8 mouse cellular contexts compared by ENCODE assay signal in genomic region chr1:91017111-91017758, GRCm38 (mm10). TPM values are rescaled to one million over a fixed set of nuclear protein-coding genes. Genes with fewer than 3 reads are reported as not detected.
DNase-seq lines count a peak whose midpoint lies in the region; ATAC-seq lines count a peak whose summit lies in the region.

No protein-coding gene starts in this region.

- no peaks in the 10 kb centered on the region for H3K9me3 ChIP-seq in forebrain, embryonic 13.5 days (replicated peaks)
- H3K9me3 ChIP-seq in hindbrain, embryonic 13.5 days: no peaks in the 10 kb centered on the region
- no peaks in the 10 kb centered on the region for H3K9me3 ChIP-seq in limb, embryonic 15.5 days
- no peaks in the 10 kb centered on the region for H3K9me3 ChIP-seq in neural tube, embryonic 14.5 days (ENCODE audit: control insufficient read depth, low read length)

- H3K4me1 ChIP-seq in forebrain, embryonic 13.5 days: peaks cover 12% of the 10 kb centered on the region
- peaks cover 13% of the 10 kb centered on the region for H3K4me1 ChIP-seq in hindbrain, embryonic 13.5 days (replicated peaks)
- H3K4me1 ChIP-seq in limb, embryonic 15.5 days: peaks cover 34% of the 10 kb centered on the region
- peaks cover 8% of the 10 kb centered on the region; the same call in 1 of the 2 replicates for H3K4me1 ChIP-seq in neural tube, embryonic 14.5 days (ENCODE audit: control insufficient read depth, insufficient read depth, low read length)

- H3K4me2 ChIP-seq in forebrain, embryonic 13.5 days: peak overlapping the region; percentile 35
- peak overlapping the region; percentile 34 for H3K4me2 ChIP-seq in hindbrain, embryonic 13.5 days
- peak overlapping the region; percentile 26; the same call in 1 of the 2 replicates for H3K4me2 ChIP-seq in limb, embryonic 15.5 days
- peak overlapping the region; percentile 5; the same call in 1 of the 2 replicates for H3K4me2 ChIP-seq in neural tube, embryonic 14.5 days (ENCODE audit: low read depth, low read length)

- 0 out of 2 replicates have a peak, but pooled peaks have one; percentile 21 for ATAC-seq in forebrain, embryonic 13.5 days
- 0 out of 2 replicates have a peak, but pooled peaks have one; percentile 28 for ATAC-seq in hindbrain, embryonic 13.5 days (ENCODE audit: low FRiP score)
- ATAC-seq in limb, embryonic 15.5 days (ENCODE audit: insufficient number of reproducible peaks, low FRiP score, low TSS enrichment, low read depth): peak; percentile 45; the same call in 1 of the 2 replicates
- ATAC-seq in neural tube, embryonic 14.5 days (ENCODE audit: low read depth): 0 out of 2 replicates have a peak, but pooled peaks have one; percentile 24
- ATAC-seq in activated CD4-positive, CD25-positive, alpha-beta regulatory T cell, adult 4 months: no peak

- whole genome bisulfite sequencing in forebrain, embryonic 13.5 days: 6% methylated on average over 20 of the region's 20 CpGs
- 19% methylated on average over 20 of the region's 20 CpGs for WGBS in hindbrain, embryonic 13.5 days
- 21% methylated on average over 20 of the region's 20 CpGs for WGBS in limb, embryonic 15.5 days
- 15% methylated on average over 20 of the region's 20 CpGs for WGBS in neural tube, embryonic 14.5 days

- no peak overlapping the region for H3K4me3 ChIP-seq in forebrain, embryonic 13.5 days
- no peak overlapping the region for H3K4me3 ChIP-seq in hindbrain, embryonic 13.5 days
- H3K4me3 ChIP-seq in limb, embryonic 15.5 days: 0 out of 2 replicates have a peak overlapping the region, but pooled peaks have one; percentile 9
- H3K4me3 ChIP-seq in neural tube, embryonic 14.5 days (ENCODE audit: low read depth, low read length): no peak overlapping the region

- H3K9ac ChIP-seq in forebrain, embryonic 13.5 days: peak overlapping the region; percentile 45; the same call in 1 of the 2 replicates
- H3K9ac ChIP-seq in hindbrain, embryonic 13.5 days: peak overlapping the region; percentile 60; the same call in 1 of the 2 replicates
- H3K9ac ChIP-seq in limb, embryonic 15.5 days: no peak overlapping the region
- no peak overlapping the region; the same call in 1 of the 2 replicates for H3K9ac ChIP-seq in neural tube, embryonic 14.5 days (replicated peaks; ENCODE audit: low read depth, low read length)

- no peaks in the 10 kb centered on the region for H3K27me3 ChIP-seq in forebrain, embryonic 13.5 days
- H3K27me3 ChIP-seq in hindbrain, embryonic 13.5 days: no peaks in the 10 kb centered on the region
- no peaks in the 10 kb centered on the region for H3K27me3 ChIP-seq in limb, embryonic 15.5 days
- H3K27me3 ChIP-seq in neural tube, embryonic 14.5 days (ENCODE audit: control insufficient read depth, insufficient read depth, low read length): no peaks in the 10 kb centered on the region

- no peaks in the 10 kb centered on the region for H3K36me3 ChIP-seq in forebrain, embryonic 13.5 days (ENCODE audit: poor library complexity, severe bottlenecking)
- peaks cover 3% of the 10 kb centered on the region; the same call in 1 of the 2 replicates for H3K36me3 ChIP-seq in hindbrain, embryonic 13.5 days
- no peaks in the 10 kb centered on the region for H3K36me3 ChIP-seq in limb, embryonic 15.5 days
- no peaks in the 10 kb centered on the region for H3K36me3 ChIP-seq in neural tube, embryonic 14.5 days (ENCODE audit: control insufficient read depth, insufficient read depth, low read length)

- no peak overlapping the region; the same call in 1 of the 2 replicates for H3K27ac ChIP-seq in forebrain, embryonic 13.5 days
- no peak overlapping the region; the same call in 1 of the 2 replicates for H3K27ac ChIP-seq in hindbrain, embryonic 13.5 days
- H3K27ac ChIP-seq in limb, embryonic 15.5 days: peak overlapping the region; percentile 48
- peak overlapping the region; percentile 23; the same call in 1 of the 2 replicates for H3K27ac ChIP-seq in neural tube, embryonic 14.5 days (ENCODE audit: low read depth, low read length)

- DNase-seq in right cerebral cortex, postnatal 4 days: peak; percentile 39
- DNase-seq in right cerebral cortex, adult 2 months (ENCODE audit: low spot score in 2 of 2): no peak
- no peak for DNase-seq in thymus, postnatal 36 days

RNA-seq across cellular contexts. Expression of gene Lrrfip1, which starts 18.7 kb away (rescaled TPM):
- 21.6 and 22.1 TPM in 2 replicates for polyA plus RNA-seq in forebrain, embryonic 13.5 days (2015; fragmentation: Nextera tagmentation; extraction: Ambion mirVana)
- polyA plus RNA-seq in hindbrain, embryonic 13.5 days (2015; fragmentation: Nextera tagmentation; extraction: Ambion mirVana): 35.5 and 39.1 TPM in 2 replicates
- 56.8 and 72.0 TPM in 2 replicates for polyA plus RNA-seq in limb, embryonic 15.5 days (2015; fragmentation: Nextera tagmentation; extraction: Ambion mirVana)
- 41.4 and 50.4 TPM in 2 replicates for polyA plus RNA-seq in neural tube, embryonic 14.5 days (2014; fragmentation: Nextera tagmentation; extraction: Ambion mirVana)
- 100 to 1,000 TPM; 176 to 194 TPM for polyA plus RNA-seq in activated CD4-positive, CD25-positive, alpha-beta regulatory T cell, adult 4 months (2017; shearing (Covaris generic))

RNA-seq across cellular contexts. Expression of gene Rab17, which starts 47.8 kb away (rescaled TPM):
- not detected in 2 replicates for polyA plus RNA-seq in forebrain, embryonic 13.5 days (2015; fragmentation: Nextera tagmentation; extraction: Ambion mirVana)
- polyA plus RNA-seq in hindbrain, embryonic 13.5 days (2015; fragmentation: Nextera tagmentation; extraction: Ambion mirVana): 0.25 and 0.55 TPM in 2 replicates
- polyA plus RNA-seq in limb, embryonic 15.5 days (2015; fragmentation: Nextera tagmentation; extraction: Ambion mirVana): 2.4 and 2.5 TPM in 2 replicates
- polyA plus RNA-seq in neural tube, embryonic 14.5 days (2014; fragmentation: Nextera tagmentation; extraction: Ambion mirVana): 0.13 TPM in 1 of 2 replicates, not detected in the other
- polyA plus RNA-seq in activated CD4-positive, CD25-positive, alpha-beta regulatory T cell, adult 4 months (2017; shearing (Covaris generic)): not detected

Comparison
In these comparisons a context has a peak if more than half of its experiments do, and no peak if none do; other contexts are left out.
1. H3K27ac ChIP-seq: peak in limb, embryonic 15.5 days (single experiment) and neural tube, embryonic 14.5 days (single experiment); none in forebrain, embryonic 13.5 days (single experiment) and hindbrain, embryonic 13.5 days (single experiment).
2. H3K9ac ChIP-seq: peak in forebrain, embryonic 13.5 days (single experiment) and hindbrain, embryonic 13.5 days (single experiment); none in limb, embryonic 15.5 days (single experiment) and neural tube, embryonic 14.5 days (single experiment).
3. Peak in every context shown above with its lines, with median percentiles within 50 percentile points of each other: H3K4me2 ChIP-seq.